Mouse (Mus musculus): ENCODE measurements around the gene Hnrnpul1. TPM values are rescaled to one million over a fixed set of nuclear protein-coding genes. Genes with fewer than 3 reads are reported as not detected.

The Hnrnpul1 gene
- polyA plus RNA-seq, 1 experiment from 2014 or later = 72.9 TPM

DNA sequence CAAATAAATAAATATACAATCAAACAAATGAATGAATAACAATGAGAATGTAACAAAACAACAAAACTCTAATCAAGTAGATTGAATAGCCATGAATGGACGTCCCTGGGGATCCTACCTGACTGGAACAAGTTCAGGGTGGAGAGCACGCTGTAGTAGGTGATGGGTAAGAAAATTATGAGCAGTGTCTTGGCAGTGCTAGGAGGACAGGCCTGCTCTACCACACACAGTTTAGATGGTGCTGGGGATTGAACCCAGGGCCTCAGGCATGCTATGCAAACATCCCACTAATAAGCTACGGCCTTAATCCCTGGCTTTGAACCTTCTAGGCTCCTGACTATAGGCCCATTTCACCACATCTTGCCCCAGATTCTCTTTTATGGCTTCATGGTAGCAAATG is 37.1 kb downstream of the Hnrnpul1 start:
- no peak for ATAC-seq (ENCODE audit: insufficient number of reproducible peaks, insufficient read depth, low FRiP score, low TSS enrichment, low read depth)
- H3K36me3 ChIP-seq = peaks cover 62% of the 10 kb centered on the region
- H3K4me1 ChIP-seq = peaks cover 21% of the 10 kb centered on the region
- peak overlapping the region; percentile 80 for H3K4me2 ChIP-seq
- no peak overlapping the region for H3K27ac ChIP-seq
- WGBS = 87% methylated on average over 3 of the region's 3 CpGs
- H3K27me3 ChIP-seq = no peaks in the 10 kb centered on the region
- H3K4me3 ChIP-seq = peak overlapping the region; percentile 83
- H3K9me3 ChIP-seq = no peaks in the 10 kb centered on the region
- H3K9ac ChIP-seq = no peak overlapping the region

DNA sequence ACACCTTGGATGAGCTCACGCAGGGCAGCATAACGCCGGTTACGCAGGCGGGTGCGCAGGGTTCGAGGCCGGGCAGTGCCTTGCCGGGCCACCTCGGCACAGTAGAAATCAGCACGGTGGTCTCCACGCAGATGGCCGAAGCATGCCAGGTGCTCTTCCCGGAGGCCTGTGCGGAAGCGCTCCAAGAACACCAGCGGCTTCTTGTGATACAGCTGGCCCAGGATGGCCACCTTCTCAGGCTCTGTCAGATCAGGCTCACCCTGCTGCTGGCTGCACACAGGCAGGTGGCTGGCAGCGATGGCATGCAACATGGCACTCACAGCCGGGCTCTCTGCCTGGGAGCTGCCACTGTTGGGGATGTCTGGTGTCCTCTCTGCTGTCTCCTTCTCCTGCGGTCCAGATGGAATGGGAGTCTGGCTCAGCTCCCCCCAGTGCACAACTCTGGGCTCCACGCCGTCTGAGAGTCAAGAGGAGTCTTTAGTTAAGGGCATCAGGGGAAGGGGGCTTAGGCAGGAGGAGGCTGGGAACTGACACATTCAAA is 38.8 kb downstream of the Hnrnpul1 start:
- no peak overlapping the region for H3K4me3 ChIP-seq
- no peak overlapping the region for H3K4me2 ChIP-seq
- 96% methylated on average over 22 of the region's 22 CpGs for WGBS
- H3K27ac ChIP-seq = no peak overlapping the region
- H3K9me3 ChIP-seq = no peaks in the 10 kb centered on the region
- H3K36me3 ChIP-seq = peaks cover 52% of the 10 kb centered on the region
- H3K27me3 ChIP-seq = no peaks in the 10 kb centered on the region
- no peak overlapping the region for H3K9ac ChIP-seq
- H3K4me1 ChIP-seq = peaks cover 38% of the 10 kb centered on the region
- no peak for ATAC-seq (ENCODE audit: insufficient number of reproducible peaks, insufficient read depth, low FRiP score, low TSS enrichment, low read depth)

DNA sequence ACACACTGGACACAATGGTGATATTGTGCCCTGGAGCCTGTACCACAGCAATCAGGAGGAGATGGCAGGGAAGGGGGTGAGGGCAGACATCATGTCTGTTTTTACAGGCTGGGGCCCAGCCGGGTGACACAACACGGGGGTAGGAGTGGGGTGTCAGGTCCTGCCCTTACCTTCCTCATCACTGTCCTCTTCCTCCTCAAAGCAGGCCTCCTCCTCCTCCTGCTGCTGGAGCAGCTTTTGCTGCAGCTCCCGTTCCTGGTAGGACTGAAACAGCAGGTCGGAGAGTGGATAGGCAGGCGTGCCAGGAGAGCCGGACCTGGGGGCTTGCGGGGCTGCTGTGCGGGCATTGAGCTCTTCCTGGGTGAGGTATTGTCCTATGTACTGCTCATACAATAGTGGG is 40.0 kb downstream of the Hnrnpul1 start:
- Histone ChIP-seq H3K36me3 (peaks cover 45% of the 10 kb centered on the region), H3K4me3 (no peak overlapping the region), H3K9ac (no peak overlapping the region), H3K4me2 (no peak overlapping the region), H3K27ac (no peak overlapping the region), H3K4me1 (peaks cover 47% of the 10 kb centered on the region), H3K27me3 (no peaks in the 10 kb centered on the region), H3K9me3 (no peaks in the 10 kb centered on the region)
- WGBS = 89% methylated on average over 8 of the region's 8 CpGs
- ATAC-seq (ENCODE audit: insufficient number of reproducible peaks, insufficient read depth, low FRiP score, low TSS enrichment, low read depth) = no peak

DNA sequence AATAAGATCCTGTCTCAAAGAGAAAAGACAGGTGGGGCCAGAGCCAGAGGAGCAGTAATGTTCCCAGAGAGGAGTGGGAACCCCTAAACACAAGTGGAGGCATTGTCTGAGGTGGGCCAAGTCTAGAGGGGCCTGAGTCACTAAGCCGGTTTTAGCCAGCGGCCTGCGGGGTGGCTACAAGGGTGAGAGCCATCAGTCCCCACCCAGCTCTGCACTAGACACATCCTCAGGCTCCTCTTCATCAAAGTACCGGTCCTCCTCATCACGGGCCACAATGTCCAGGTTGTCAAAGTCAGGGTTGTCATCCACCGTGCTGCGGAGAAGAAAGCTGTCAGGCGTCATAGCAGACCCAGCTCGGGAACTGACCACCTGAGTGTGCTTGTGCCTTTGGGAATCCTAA is 41.8 kb downstream of the Hnrnpul1 start:
- Histone ChIP-seq H3K4me1 (peaks cover 47% of the 10 kb centered on the region), H3K9me3 (no peaks in the 10 kb centered on the region), H3K4me3 (no peak overlapping the region), H3K27ac (peak overlapping the region; percentile 74; the same call in 1 of the 2 replicates), H3K27me3 (no peaks in the 10 kb centered on the region), H3K9ac (no peak overlapping the region), H3K4me2 (no peak overlapping the region), H3K36me3 (peaks cover 45% of the 10 kb centered on the region)
- WGBS = 90% methylated on average over 9 of the region's 9 CpGs
- no peak for ATAC-seq (ENCODE audit: insufficient number of reproducible peaks, insufficient read depth, low FRiP score, low TSS enrichment, low read depth)

DNA sequence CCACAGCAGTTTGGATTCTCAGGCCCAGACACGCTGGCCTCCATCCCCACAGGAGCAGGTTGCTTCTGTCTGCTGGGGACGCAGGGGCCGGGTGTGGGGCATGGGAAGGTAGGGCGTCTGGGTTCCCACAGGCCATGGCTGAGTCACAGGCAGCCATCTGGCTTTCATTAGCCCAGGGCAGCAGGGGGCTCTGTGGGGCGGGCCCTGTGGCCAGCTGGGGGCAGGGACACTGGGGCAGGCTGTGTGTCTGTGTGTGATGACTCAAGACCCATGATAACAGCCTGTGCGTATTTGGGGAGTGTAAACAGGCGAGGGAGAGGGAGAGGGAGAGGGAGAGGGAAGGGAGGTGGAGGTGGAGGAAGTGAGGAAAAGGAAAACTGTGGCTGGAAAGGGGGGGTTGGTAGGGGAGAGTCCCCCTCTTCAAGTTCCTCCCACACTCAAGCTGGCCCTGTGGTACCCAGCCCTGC is 42.8 kb downstream of the Hnrnpul1 start:
- Histone ChIP-seq H3K4me3 (no peak overlapping the region), H3K9me3 (no peaks in the 10 kb centered on the region), H3K36me3 (peaks cover 45% of the 10 kb centered on the region), H3K4me2 (no peak overlapping the region; the same call in 1 of the 2 replicates), H3K9ac (0 out of 2 replicates have a peak overlapping the region, but pooled peaks have one; percentile 54), H3K27me3 (no peaks in the 10 kb centered on the region), H3K4me1 (peaks cover 46% of the 10 kb centered on the region), H3K27ac (peak overlapping the region; percentile 74)
- ATAC-seq (ENCODE audit: insufficient number of reproducible peaks, insufficient read depth, low FRiP score, low TSS enrichment, low read depth) = peak; percentile 32; the same call in 1 of the 2 replicates
- 15% methylated on average over 7 of the region's 7 CpGs for WGBS

DNA sequence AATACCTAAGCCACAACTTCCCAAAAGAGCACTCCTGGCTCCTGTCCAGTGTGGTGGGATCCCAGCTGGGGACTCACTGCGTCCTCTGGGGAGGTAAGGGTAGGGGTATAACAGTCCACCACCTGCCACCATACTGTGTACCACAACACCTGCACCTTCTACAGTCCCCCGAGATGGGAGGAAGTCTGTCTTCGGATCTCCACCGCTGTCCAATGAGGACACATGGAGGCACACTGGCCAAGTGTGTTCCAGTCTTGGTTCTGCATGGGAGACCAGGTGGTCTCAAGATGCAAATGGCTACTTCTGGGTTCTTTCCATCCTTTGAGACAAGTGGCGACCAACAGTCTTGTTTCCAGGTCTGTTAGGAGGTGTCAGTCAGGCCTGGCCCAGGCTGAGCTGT is 43.4 kb downstream of the Hnrnpul1 start:
- Histone ChIP-seq H3K9me3 (no peaks in the 10 kb centered on the region), H3K9ac (0 out of 2 replicates have a peak overlapping the region, but pooled peaks have one; percentile 64), H3K4me2 (peak overlapping the region; percentile 37; the same call in 1 of the 2 replicates), H3K4me3 (no peak overlapping the region), H3K27ac (peak overlapping the region; percentile 74), H3K27me3 (no peaks in the 10 kb centered on the region), H3K36me3 (peaks cover 42% of the 10 kb centered on the region), H3K4me1 (peaks cover 46% of the 10 kb centered on the region)
- WGBS = 62% methylated on average over 5 of the region's 5 CpGs
- no peak for ATAC-seq (ENCODE audit: insufficient number of reproducible peaks, insufficient read depth, low FRiP score, low TSS enrichment, low read depth)

DNA sequence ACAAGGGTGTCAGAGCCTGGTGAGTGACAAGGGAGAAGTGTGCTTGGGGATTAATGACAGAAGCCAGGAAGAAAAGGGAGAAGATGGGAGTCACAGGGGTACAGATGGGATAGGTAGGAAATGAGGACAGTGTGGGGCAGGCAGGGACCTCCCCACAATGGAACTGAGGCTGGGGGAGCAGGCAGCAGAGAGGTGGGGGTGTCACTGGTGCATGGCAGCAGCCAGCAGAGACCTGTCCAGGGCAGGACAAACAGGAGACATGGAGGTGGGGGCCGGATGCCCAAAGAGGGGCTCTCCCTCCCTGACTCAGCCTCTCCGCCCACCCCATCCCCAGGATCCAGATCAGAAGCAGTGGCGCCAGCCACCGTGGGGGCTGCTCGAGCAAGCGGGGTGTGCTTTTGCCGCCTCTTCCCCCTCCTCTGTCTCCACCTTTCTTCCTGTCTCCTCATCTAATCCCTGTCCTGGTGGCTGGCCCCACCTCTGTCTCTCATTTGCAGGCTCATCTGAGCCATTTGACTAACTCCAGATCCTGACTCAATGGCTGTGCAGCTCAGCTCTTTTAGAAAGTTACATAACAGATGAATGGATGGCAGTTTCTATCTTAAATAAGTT is 43.9 kb downstream of the Hnrnpul1 start:
- 4% methylated on average over 7 of the region's 7 CpGs for WGBS
- H3K4me1 ChIP-seq = peaks cover 46% of the 10 kb centered on the region
- peak overlapping the region; percentile 64 for H3K9ac ChIP-seq
- no peaks in the 10 kb centered on the region for H3K27me3 ChIP-seq
- H3K4me2 ChIP-seq = peak overlapping the region; percentile 37
- H3K27ac ChIP-seq = peak overlapping the region; percentile 74
- peak; percentile 45; the same call in 1 of the 2 replicates for ATAC-seq (ENCODE audit: insufficient number of reproducible peaks, insufficient read depth, low FRiP score, low TSS enrichment, low read depth)
- H3K36me3 ChIP-seq = peaks cover 36% of the 10 kb centered on the region
- no peak overlapping the region for H3K4me3 ChIP-seq
- no peaks in the 10 kb centered on the region for H3K9me3 ChIP-seq

DNA sequence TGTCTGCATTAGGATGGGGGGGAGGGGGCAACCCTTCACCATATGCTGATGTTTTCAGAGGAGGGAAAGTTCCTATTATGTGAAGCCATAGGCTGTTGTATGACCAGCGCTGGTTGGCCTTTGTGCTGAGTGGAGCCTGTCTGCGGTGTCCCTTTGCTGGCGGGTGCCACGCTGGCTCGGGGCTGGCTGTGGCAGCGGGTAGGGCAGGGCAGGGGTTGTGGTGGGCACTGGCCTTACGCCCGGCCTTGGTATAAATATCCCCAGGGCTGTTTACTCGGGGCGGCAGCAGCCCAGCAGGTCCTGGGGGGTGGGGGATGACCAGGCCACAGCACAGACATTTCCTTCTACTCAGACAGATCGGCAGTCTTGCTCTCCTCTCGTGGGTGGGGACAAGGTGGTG is 44.6 kb downstream of the Hnrnpul1 start:
- Histone ChIP-seq H3K4me1 (peaks cover 48% of the 10 kb centered on the region), H3K27me3 (no peaks in the 10 kb centered on the region; the same call in 1 of the 2 replicates), H3K9me3 (no peaks in the 10 kb centered on the region), H3K4me2 (peak overlapping the region; percentile 37), H3K36me3 (peaks cover 29% of the 10 kb centered on the region), H3K9ac (peak overlapping the region; percentile 64), H3K27ac (peak overlapping the region; percentile 74; the same call in 1 of the 2 replicates), H3K4me3 (no peak overlapping the region)
- no peak for ATAC-seq (ENCODE audit: insufficient number of reproducible peaks, insufficient read depth, low FRiP score, low TSS enrichment, low read depth)
- 6% methylated on average over 12 of the region's 12 CpGs for WGBS

DNA sequence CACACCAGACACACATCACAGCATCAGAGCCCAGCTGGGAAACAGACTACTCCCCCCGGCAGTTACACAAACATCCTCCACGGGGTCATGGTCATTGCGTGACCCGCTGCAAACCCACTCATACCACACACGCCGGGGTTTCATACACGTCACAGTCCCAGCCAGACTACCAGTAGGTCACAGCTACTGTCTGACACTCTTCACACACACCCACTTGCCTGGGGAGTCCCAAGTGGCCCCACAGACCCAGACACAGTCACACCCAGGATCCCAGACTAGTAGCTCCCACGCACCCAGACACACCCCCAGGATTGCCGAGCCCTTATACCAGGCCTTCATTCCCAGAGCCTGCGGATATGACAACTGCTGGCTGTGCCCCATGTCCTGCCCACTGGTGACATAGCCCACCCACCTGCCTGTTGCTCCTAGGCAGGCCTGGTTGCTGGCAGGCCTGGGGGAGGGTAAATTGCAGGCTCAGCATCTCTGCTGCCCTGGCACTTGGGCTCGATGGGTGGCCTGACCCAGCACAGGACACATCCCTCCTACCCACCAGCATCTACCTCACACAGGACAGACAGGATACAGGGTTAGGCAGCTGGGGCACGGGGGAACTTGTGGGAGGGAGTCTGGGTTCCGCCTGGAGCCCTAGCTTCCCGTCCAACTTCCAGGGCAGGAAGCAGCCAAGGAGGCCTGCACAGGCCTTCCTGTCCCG is 46.8 kb downstream of the Hnrnpul1 start:
- ATAC-seq (ENCODE audit: insufficient number of reproducible peaks, insufficient read depth, low FRiP score, low TSS enrichment, low read depth) = no peak
- Histone ChIP-seq H3K27ac (peak overlapping the region; percentile 80), H3K9ac (0 out of 2 replicates have a peak overlapping the region, but pooled peaks have one; percentile 4), H3K36me3 (peaks cover 7% of the 10 kb centered on the region; the same call in 1 of the 2 replicates), H3K27me3 (peaks cover 11% of the 10 kb centered on the region), H3K9me3 (no peaks in the 10 kb centered on the region), H3K4me3 (no peak overlapping the region), H3K4me2 (no peak overlapping the region), H3K4me1 (peaks cover 55% of the 10 kb centered on the region)
- WGBS = 50% methylated on average over 15 of the region's 15 CpGs

DNA sequence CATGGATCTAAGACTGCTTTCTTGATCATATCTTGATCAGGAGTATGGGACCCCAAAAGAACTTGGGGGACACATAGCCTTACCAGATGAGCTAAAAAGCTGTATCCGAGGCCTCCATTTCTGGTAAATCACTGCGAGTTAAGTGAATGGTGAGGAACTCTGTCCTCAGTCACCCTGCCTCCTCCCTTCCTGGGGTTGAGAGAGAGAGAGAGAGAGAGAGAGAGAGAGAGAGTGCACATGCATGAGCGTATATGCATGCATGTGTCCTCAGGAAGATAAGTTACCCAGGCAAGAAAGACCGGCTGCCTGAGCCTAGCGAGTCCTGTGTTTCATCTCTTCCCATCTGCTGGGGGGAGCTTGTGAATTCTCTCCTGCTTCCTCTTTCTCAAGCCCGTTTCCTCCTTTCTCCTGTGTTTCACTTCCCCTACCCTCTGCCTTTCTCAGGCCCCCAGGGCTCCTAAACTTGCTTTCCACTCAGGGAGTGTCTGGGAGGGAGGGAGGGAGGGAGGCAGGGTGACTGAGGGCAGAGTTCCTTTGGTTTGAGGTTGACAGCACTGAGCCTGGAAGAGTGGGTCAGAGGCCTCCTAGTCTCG is 47.9 kb downstream of the Hnrnpul1 start:
- H3K4me2 ChIP-seq = no peak overlapping the region
- 58% methylated on average over 7 of the region's 7 CpGs for WGBS
- no peak for ATAC-seq (ENCODE audit: insufficient number of reproducible peaks, insufficient read depth, low FRiP score, low TSS enrichment, low read depth)
- peaks cover 11% of the 10 kb centered on the region for H3K27me3 ChIP-seq
- no peak overlapping the region for H3K9ac ChIP-seq
- H3K4me3 ChIP-seq = no peak overlapping the region
- H3K9me3 ChIP-seq = peaks cover 5% of the 10 kb centered on the region; the same call in 1 of the 2 replicates
- H3K27ac ChIP-seq = peak overlapping the region; percentile 80; the same call in 1 of the 2 replicates
- peaks cover 44% of the 10 kb centered on the region for H3K4me1 ChIP-seq
- peaks cover 7% of the 10 kb centered on the region for H3K36me3 ChIP-seq

DNA sequence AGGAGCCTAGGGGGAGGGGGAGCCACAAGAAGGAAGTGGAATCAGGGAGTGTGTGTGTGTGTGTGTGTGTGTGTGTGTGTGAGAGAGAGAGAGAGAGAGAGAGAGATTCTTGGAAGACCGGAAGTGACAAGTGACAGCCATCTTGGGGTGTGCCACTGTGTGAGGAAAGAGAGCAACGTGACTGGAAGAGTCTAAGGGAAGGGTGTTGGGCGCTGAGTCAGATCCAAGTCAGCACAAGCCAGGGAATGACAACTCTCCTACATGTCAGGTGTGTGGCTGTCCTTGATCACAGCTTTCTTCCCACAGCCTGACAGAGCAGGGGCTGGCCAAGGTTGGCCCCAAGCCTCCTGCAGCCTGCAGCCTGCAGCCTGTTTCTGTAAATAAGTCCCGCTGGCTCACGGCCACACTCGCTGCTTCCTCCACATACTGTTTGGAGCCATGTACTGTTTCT is 48.7 kb downstream of the Hnrnpul1 start:
- H3K4me2 ChIP-seq = no peak overlapping the region
- 54% methylated on average over 6 of the region's 6 CpGs for WGBS
- H3K36me3 ChIP-seq = peaks cover 7% of the 10 kb centered on the region
- peaks cover 36% of the 10 kb centered on the region for H3K4me1 ChIP-seq
- no peak for ATAC-seq (ENCODE audit: insufficient number of reproducible peaks, insufficient read depth, low FRiP score, low TSS enrichment, low read depth)
- no peak overlapping the region for H3K27ac ChIP-seq
- no peak overlapping the region for H3K9ac ChIP-seq
- H3K4me3 ChIP-seq = no peak overlapping the region
- H3K9me3 ChIP-seq = peaks cover 5% of the 10 kb centered on the region; the same call in 1 of the 2 replicates
- peaks cover 11% of the 10 kb centered on the region for H3K27me3 ChIP-seq
